Mouse (Mus musculus): Measurements from ENCODE around the gene Gm13290.

DNA sequence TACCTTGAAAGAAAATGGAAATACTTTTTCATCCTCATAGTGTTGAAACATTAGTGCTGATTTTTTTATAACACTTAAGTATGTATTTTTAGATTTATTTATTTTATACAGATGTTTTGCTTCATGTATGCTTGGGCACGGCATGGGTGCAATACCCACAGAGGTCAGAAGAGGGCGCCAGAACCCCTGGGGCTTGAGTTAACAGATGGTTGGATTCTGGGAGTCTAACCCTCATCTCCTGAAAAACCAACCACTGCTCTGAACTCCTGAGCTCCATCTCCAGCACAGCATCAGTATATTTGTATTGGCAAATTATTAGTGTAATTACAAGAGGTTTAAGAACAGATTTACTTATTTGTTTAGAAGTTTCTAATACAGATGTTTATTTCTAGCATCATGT lies 35.2 kb upstream of the Gm13290 start:
- TF ChIP-seq POLR2A (IDR thresholded peaks at IDR 0.05; ENCODE audit: low read depth, low read length), result no peak
- TF ChIP-seq CTCF (IDR thresholded peaks at IDR 0.05; ENCODE audit: extremely low read depth, insufficient read depth, insufficient read length, insufficient replicate concordance), result peak; percentile 81; the same call in 1 of the 2 replicates
